Mouse (Mus musculus) lung, adult 2 months (tissue): ENCODE data around the gene Qser1.

Experiments
- CTCF ChIP-seq: fragments of 200-500 bp; IDR thresholded peaks from 2 replicates; pipeline ENCODE4 v1.5.1; 2011; ENCODE audit warnings: mild to moderate bottlenecking, low read length, control low read depth; ENCODE audit not compliant: insufficient read depth
- POLR2A ChIP-seq: fragments of 200-500 bp; IDR thresholded peaks from 2 replicates; pipeline ENCODE4 v1.6.1; 2011; ENCODE audit warnings: low read depth, mild to moderate bottlenecking, control low read depth, low read length, borderline replicate concordance; ENCODE audit errors: extremely low read depth

GRCm38 (mm10) chr2:104732562-104733256 is 83.9 kb downstream of the Qser1 start:
- TF ChIP-seq CTCF: no peak
- no peak for TF ChIP-seq POLR2A
